Mouse (Mus musculus) kidney, embryonic 16.5 days (tissue): ENCODE data around the gene Slco3a1. TPM values are rescaled to one million over a fixed set of nuclear protein-coding genes. Genes with fewer than 3 reads are reported as not detected.
A peak's percentile ranks its signal among the peaks of the same experiment; 100 is the strongest.

ENCODE experiments used
- ATAC-seq: fragments of 200-750 bp; cut with Nextera tagmentation; 2 replicates; pipeline ENCODE4 v1.8.0; 2017; ENCODE audit warnings: moderate TSS enrichment; ENCODE audit not compliant: low FRiP score, low TSS enrichment
- H3K27ac ChIP-seq: fragments of 300-500 bp; sonication (generic); 2 replicates; pipeline ENCODE4 v1.5.1; 2014; ENCODE audit warnings: low read length
- H3K27me3 ChIP-seq: fragments of 300-500 bp; sonication (generic); 2 replicates; pipeline ENCODE4 v1.6.1; 2014; ENCODE audit warnings: low read length, control low read depth, mixed read lengths; ENCODE audit not compliant: insufficient read depth
- H3K36me3 ChIP-seq: fragments of 300-500 bp; sonication (generic); 2 replicates; pipeline ENCODE4 v1.6.1; 2014; ENCODE audit warnings: low read length, control low read depth, mixed read lengths; ENCODE audit not compliant: insufficient read depth
- H3K4me1 ChIP-seq: fragments of 300-500 bp; sonication (generic); 2 replicates; pipeline ENCODE4 v1.6.1; 2014; ENCODE audit warnings: low read length, control low read depth, mixed read lengths; ENCODE audit not compliant: insufficient read depth
- H3K4me2 ChIP-seq: fragments of 300-500 bp; sonication (generic); replicated peaks from 2 replicates; pipeline ENCODE4 v1.6.1; 2014; ENCODE audit warnings: low read depth, low read length
- H3K4me3 ChIP-seq: fragments of 300-500 bp; sonication (generic); 2 replicates; pipeline ENCODE4 v1.5.1; 2014; ENCODE audit warnings: mild to moderate bottlenecking, low read length
- H3K9ac ChIP-seq: fragments of 300-500 bp; sonication (generic); replicated peaks from 2 replicates; pipeline ENCODE4 v1.6.1; 2014; ENCODE audit warnings: low read length
- H3K9me3 ChIP-seq: fragments of 300-500 bp; sonication (generic); 2 replicates; pipeline ENCODE4 v1.6.1; 2016; ENCODE audit warnings: low read length, control low read depth
- WGBS: fragments of 180-500 bp; shearing (Covaris S2); extraction: QIAGEN DNeasy Blood & Tissue Kit; methylation state at CpG from one replicate; pipeline ENCODE4 v1.1.7; 2014; 5-methylcytosine and 5-hydroxymethylcytosine counted together
- polyA plus RNA-seq: library from polyadenylated mRNA; unstranded; fragments of >200 nt; fragmentation: Nextera tagmentation; extraction: Ambion mirVana; gene quantifications from 2 replicates; pipeline ENCODE4 v1.2.1, GENCODE M21; 2015

Slco3a1 gene
- polyA plus RNA-seq, 1 experiment from 2014 or later, result 20.8 TPM

- Histone ChIP-seq H3K27me3 (0 out of 2 replicates have a peak, but pooled peaks cover 4% of the 10 kb centered on the region), H3K4me1 (peaks cover 50% of the 10 kb centered on the region), H3K9ac (no peak overlapping the region), H3K36me3 (no peaks in the 10 kb centered on the region), H3K27ac (no peak overlapping the region), H3K9me3 (no peaks in the 10 kb centered on the region), H3K4me2 (peak overlapping the region; percentile 86; the same call in 1 of the 2 replicates), H3K4me3 (no peak overlapping the region)
- no peak for ATAC-seq
- 66% methylated on average over 9 of the region's 9 CpGs for WGBS
Measured at GRCm38 (mm10) chr7:74551338-74551999, 3.1 kb downstream of the Slco3a1 start.

- H3K36me3 ChIP-seq, result no peaks in the 10 kb centered on the region
- peak; percentile 32 for ATAC-seq
- no peaks in the 10 kb centered on the region for H3K9me3 ChIP-seq
- H3K4me2 ChIP-seq, result 0 out of 2 replicates have a peak overlapping the region, but pooled peaks have one; percentile 8
- H3K4me1 ChIP-seq, result peaks cover 43% of the 10 kb centered on the region
- no peak overlapping the region for H3K4me3 ChIP-seq
- H3K27ac ChIP-seq, result peak overlapping the region; percentile 60
- 24% methylated on average over 6 of the region's 6 CpGs for WGBS
- no peak overlapping the region; the same call in 1 of the 2 replicates for H3K9ac ChIP-seq
- 0 out of 2 replicates have a peak, but pooled peaks cover 4% of the 10 kb centered on the region for H3K27me3 ChIP-seq
Measured at GRCm38 (mm10) chr7:74549686-74550085, 4.9 kb downstream of the Slco3a1 start.

GRCm38 (mm10) chr7:74549013-74549582, 5.5 kb downstream of the Slco3a1 start:
- Histone ChIP-seq H3K27ac (no peak overlapping the region), H3K9ac (no peak overlapping the region), H3K4me2 (0 out of 2 replicates have a peak overlapping the region, but pooled peaks have one; percentile 8), H3K27me3 (0 out of 2 replicates have a peak, but pooled peaks cover 4% of the 10 kb centered on the region), H3K36me3 (no peaks in the 10 kb centered on the region), H3K4me3 (no peak overlapping the region), H3K4me1 (peaks cover 47% of the 10 kb centered on the region), H3K9me3 (no peaks in the 10 kb centered on the region)
- ATAC-seq, result no peak
- WGBS, result 50% methylated on average over 6 of the region's 6 CpGs

- Histone ChIP-seq H3K4me3 (no peak overlapping the region), H3K9me3 (no peaks in the 10 kb centered on the region), H3K27ac (no peak overlapping the region), H3K4me2 (no peak overlapping the region), H3K4me1 (peaks cover 24% of the 10 kb centered on the region), H3K9ac (no peak overlapping the region), H3K36me3 (no peaks in the 10 kb centered on the region), H3K27me3 (0 out of 2 replicates have a peak, but pooled peaks cover under 1% of the 10 kb centered on the region)
- no peak for ATAC-seq
- 84% methylated on average over 6 of the region's 6 CpGs for WGBS
Measured at GRCm38 (mm10) chr7:74546691-74547090, 7.9 kb downstream of the Slco3a1 start.

- H3K36me3 ChIP-seq, result no peaks in the 10 kb centered on the region
- no peak overlapping the region for H3K4me2 ChIP-seq
- H3K9ac ChIP-seq, result no peak overlapping the region
- H3K9me3 ChIP-seq, result no peaks in the 10 kb centered on the region
- 72% methylated on average over 6 of the region's 6 CpGs for WGBS
- peaks cover 19% of the 10 kb centered on the region for H3K4me1 ChIP-seq
- H3K4me3 ChIP-seq, result no peak overlapping the region
- no peak for ATAC-seq
- H3K27ac ChIP-seq, result no peak overlapping the region
- no peaks in the 10 kb centered on the region for H3K27me3 ChIP-seq
Measured at GRCm38 (mm10) chr7:74545498-74545990, 9.0 kb downstream of the Slco3a1 start.

GRCm38 (mm10) chr7:74544306-74544705, 10.3 kb downstream of the Slco3a1 start:
- Histone ChIP-seq H3K9me3 (no peaks in the 10 kb centered on the region), H3K9ac (no peak overlapping the region), H3K4me3 (no peak overlapping the region), H3K27me3 (no peaks in the 10 kb centered on the region), H3K4me2 (no peak overlapping the region), H3K4me1 (peaks cover 13% of the 10 kb centered on the region), H3K36me3 (no peaks in the 10 kb centered on the region), H3K27ac (no peak overlapping the region)
- WGBS, result 70% methylated on average over 7 of the region's 7 CpGs
- no peak for ATAC-seq

GRCm38 (mm10) chr7:74541958-74542357, 12.6 kb downstream of the Slco3a1 start:
- 67% methylated on average over 4 of the region's 4 CpGs for WGBS
- H3K9me3 ChIP-seq, result no peaks in the 10 kb centered on the region
- no peaks in the 10 kb centered on the region for H3K27me3 ChIP-seq
- no peak overlapping the region for H3K9ac ChIP-seq
- no peak overlapping the region for H3K4me3 ChIP-seq
- no peak overlapping the region for H3K27ac ChIP-seq
- no peak overlapping the region for H3K4me2 ChIP-seq
- peaks cover 5% of the 10 kb centered on the region; the same call in 1 of the 2 replicates for H3K4me1 ChIP-seq
- ATAC-seq, result no peak
- H3K36me3 ChIP-seq, result no peaks in the 10 kb centered on the region

- H3K4me1 ChIP-seq, result peaks cover 5% of the 10 kb centered on the region; the same call in 1 of the 2 replicates
- no peak overlapping the region for H3K27ac ChIP-seq
- no peaks in the 10 kb centered on the region for H3K27me3 ChIP-seq
- H3K9me3 ChIP-seq, result no peaks in the 10 kb centered on the region
- no peak overlapping the region for H3K4me3 ChIP-seq
- H3K4me2 ChIP-seq, result no peak overlapping the region
- ATAC-seq, result 0 out of 2 replicates have a peak, but pooled peaks have one; percentile 35
- H3K9ac ChIP-seq, result no peak overlapping the region
- 96% methylated on average over 7 of the region's 7 CpGs for WGBS
- H3K36me3 ChIP-seq, result no peaks in the 10 kb centered on the region
Measured at GRCm38 (mm10) chr7:74540933-74541725, 13.5 kb downstream of the Slco3a1 start.

GRCm38 (mm10) chr7:74536186-74536585, 18.4 kb downstream of the Slco3a1 start:
- H3K9me3 ChIP-seq, result no peaks in the 10 kb centered on the region
- H3K9ac ChIP-seq, result no peak overlapping the region
- 66% methylated on average over 4 of the region's 4 CpGs for WGBS
- no peaks in the 10 kb centered on the region for H3K36me3 ChIP-seq
- no peak overlapping the region for H3K4me2 ChIP-seq
- no peaks in the 10 kb centered on the region for H3K27me3 ChIP-seq
- H3K4me1 ChIP-seq, result no peaks in the 10 kb centered on the region
- no peak overlapping the region for H3K4me3 ChIP-seq
- no peak overlapping the region for H3K27ac ChIP-seq
- ATAC-seq, result no peak
